Comparison of ENCODE assay signal across 12 mouse cellular contexts in the genomic region with DNA sequence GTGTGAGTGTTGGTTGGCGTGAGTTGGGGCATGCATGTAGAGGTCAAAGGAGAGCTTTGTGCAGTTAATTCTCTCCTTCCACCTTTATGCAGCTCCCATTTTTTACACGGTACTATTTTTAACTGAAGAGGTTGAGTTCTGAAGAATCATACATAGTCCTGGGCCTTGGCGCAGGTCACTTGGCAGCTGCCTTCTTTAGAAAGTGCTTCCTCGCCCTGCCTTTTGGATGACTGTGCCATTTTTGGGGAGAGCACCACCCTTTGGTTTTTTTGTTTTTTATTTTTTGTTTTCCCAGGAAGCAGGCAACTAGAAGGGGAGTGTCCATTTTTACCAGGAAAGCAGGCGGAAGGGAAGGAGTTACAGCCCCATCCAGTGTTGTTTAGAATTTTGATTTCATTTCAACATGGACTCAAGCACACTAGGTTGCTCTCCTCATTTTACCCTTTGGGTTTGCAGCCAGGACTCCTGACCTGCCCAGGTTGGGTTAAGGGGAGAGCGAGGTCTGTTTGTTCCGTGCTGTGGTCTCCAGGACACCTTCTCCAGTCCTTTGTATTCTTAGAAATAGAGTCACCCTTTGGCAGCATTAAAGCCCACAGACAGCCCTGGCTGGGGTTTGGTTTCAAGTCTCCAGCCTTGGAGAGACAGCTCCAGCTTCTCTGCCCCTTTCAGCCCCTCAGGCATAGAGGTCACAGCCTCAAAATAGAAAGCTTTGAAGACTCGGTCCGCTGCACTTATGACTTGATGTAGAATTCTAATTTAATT.
A peak's percentile ranks its signal among the peaks of the same experiment; 100 is the strongest.
DNase-seq lines count a peak whose midpoint lies in the region; ATAC-seq and TF ChIP-seq lines count a peak whose summit lies in the region.
"Had no signal": no experiment of that assay in that cellular context is flagged by ENCODE, and none has a peak within 500 bp of the region (broad histone marks: within the 10 kb centered on the region; RNA-seq: fewer than 3 reads in every experiment).

No protein-coding gene starts in this region.

- CTCF ChIA-PET in Patski (lab: Charles Lee): interaction anchor here (1.2 to 2.5 kb wide), 2 partner anchors 192 to 495 kb away, joined by 3 to 6 read pairs; no protein-coding TSS in a partner anchor

- intact Hi-C loops in gastrocnemius, postnatal 14 days (cut with DNase I; ENCODE audit: low total_unique reads): no loop called here

- H3K4me2 ChIP-seq in hindbrain, embryonic 11.5 days (replicated peaks; ENCODE audit: low read depth, low read length): no peak overlapping the region
- H3K4me2 ChIP-seq in heart, embryonic 15.5 days: 0 out of 2 replicates have a peak overlapping the region, but pooled peaks have one; percentile 9
- H3K4me2 ChIP-seq in hindbrain, embryonic 12.5 days (replicated peaks): no peak overlapping the region
- H3K4me2 ChIP-seq: embryonic facial prominence, embryonic 12.5 days; limb, embryonic 12.5 days; neural tube, embryonic 13.5 days had no signal

- TF ChIP-seq CTCF in Patski (IDR thresholded peaks at IDR 0.05): no peak

- 70% methylated on average over 9 of the region's 9 CpGs for WGBS in hindbrain, embryonic 10.5 days
- WGBS in hindbrain, embryonic 11.5 days: 78% methylated on average over 9 of the region's 9 CpGs
- 56% methylated on average over 9 of the region's 9 CpGs for WGBS in heart, embryonic 15.5 days
- WGBS in hindbrain, embryonic 12.5 days: 74% methylated on average over 9 of the region's 9 CpGs

- H3K36me3 ChIP-seq in hindbrain, embryonic 10.5 days: peaks cover 73% of the 10 kb centered on the region
- H3K36me3 ChIP-seq in hindbrain, embryonic 11.5 days (ENCODE audit: control insufficient read depth, insufficient read depth, low read length): no peaks in the 10 kb centered on the region
- H3K36me3 ChIP-seq in heart, embryonic 15.5 days: peaks cover 22% of the 10 kb centered on the region
- peaks cover 10% of the 10 kb centered on the region for H3K36me3 ChIP-seq in hindbrain, embryonic 12.5 days

- DNase-seq in hindbrain, embryonic 10.5 days (ENCODE audit: low spot score): no peak
- DNase-seq in hindbrain, embryonic 11.5 days (ENCODE audit: low spot score): no peak
- DNase-seq in Patski (ENCODE audit: low read depth, low spot score): peak; percentile 25
- DNase-seq in gastrocnemius, postnatal 14 days: peak; percentile 30
- no peak for DNase-seq in c-Kit-positive CD71-positive TER-119-positive erythroid progenitor cells, embryonic 14.5 days (ENCODE audit: low spot score)
- DNase-seq: adrenal gland, postnatal 10 days; cerebellum, adult 9-10 months had no signal

- no peak overlapping the region for H3K9ac ChIP-seq in hindbrain, embryonic 11.5 days (ENCODE audit: low read depth, low read length)
- 0 out of 2 replicates have a peak overlapping the region, but pooled peaks have one; percentile 4 for H3K9ac ChIP-seq in heart, embryonic 15.5 days
- H3K9ac ChIP-seq in hindbrain, embryonic 12.5 days: no peak overlapping the region
- H3K9ac ChIP-seq: embryonic facial prominence, embryonic 12.5 days; limb, embryonic 12.5 days; neural tube, embryonic 13.5 days had no signal

- no peaks in the 10 kb centered on the region for H3K9me3 ChIP-seq in hindbrain, embryonic 10.5 days
- H3K9me3 ChIP-seq in hindbrain, embryonic 11.5 days (ENCODE audit: control insufficient read depth, low read length): no peaks in the 10 kb centered on the region
- no peaks in the 10 kb centered on the region for H3K9me3 ChIP-seq in heart, embryonic 15.5 days (replicated peaks)
- H3K9me3 ChIP-seq in hindbrain, embryonic 12.5 days (replicated peaks): no peaks in the 10 kb centered on the region
- H3K9me3 ChIP-seq: embryonic facial prominence, embryonic 12.5 days; limb, embryonic 12.5 days; neural tube, embryonic 13.5 days had no signal

- POLR2A ChIA-PET in Patski (lab: Charles Lee): interaction anchor here (0.6 kb wide), 1 partner anchor 309 kb away, joined by 4 read pairs; no protein-coding TSS in a partner anchor

- peak overlapping the region; percentile 40 for H3K27ac ChIP-seq in hindbrain, embryonic 10.5 days
- no peak overlapping the region for H3K27ac ChIP-seq in hindbrain, embryonic 11.5 days (ENCODE audit: low read depth, low read length)
- peak overlapping the region; percentile 80 for H3K27ac ChIP-seq in heart, embryonic 15.5 days
- no peak overlapping the region for H3K27ac ChIP-seq in hindbrain, embryonic 12.5 days
- H3K27ac ChIP-seq: embryonic facial prominence, embryonic 12.5 days; limb, embryonic 12.5 days; neural tube, embryonic 13.5 days had no signal

- no peaks in the 10 kb centered on the region for H3K27me3 ChIP-seq in hindbrain, embryonic 10.5 days (ENCODE audit: insufficient read depth, poor library complexity, severe bottlenecking)
- no peaks in the 10 kb centered on the region for H3K27me3 ChIP-seq in hindbrain, embryonic 11.5 days (ENCODE audit: control insufficient read depth, insufficient read depth, low read length)
- H3K27me3 ChIP-seq in Patski: no peaks in the 10 kb centered on the region
- no peaks in the 10 kb centered on the region for H3K27me3 ChIP-seq in heart, embryonic 15.5 days
- H3K27me3 ChIP-seq in hindbrain, embryonic 12.5 days: no peaks in the 10 kb centered on the region; the same call in 1 of the 2 replicates
- H3K27me3 ChIP-seq: embryonic facial prominence, embryonic 12.5 days; neural tube, embryonic 13.5 days had no signal

- in situ Hi-C loops in Patski (cut with MboI; ENCODE audit: low pct_unique_long_range_greater_than_20kb): no loop called here

- peaks cover 54% of the 10 kb centered on the region for H3K4me1 ChIP-seq in hindbrain, embryonic 10.5 days (replicated peaks)
- H3K4me1 ChIP-seq in hindbrain, embryonic 11.5 days (replicated peaks; ENCODE audit: control insufficient read depth, insufficient read depth, low read length): no peaks in the 10 kb centered on the region
- peaks cover 46% of the 10 kb centered on the region for H3K4me1 ChIP-seq in heart, embryonic 15.5 days (replicated peaks)
- H3K4me1 ChIP-seq in hindbrain, embryonic 12.5 days: peaks cover 20% of the 10 kb centered on the region

- ATAC-seq in hindbrain, embryonic 11.5 days (ENCODE audit: low FRiP score): no peak
- no peak for ATAC-seq in Patski
- ATAC-seq in heart, embryonic 15.5 days (replicated peaks; ENCODE audit: insufficient number of reproducible peaks, insufficient read depth, low FRiP score, low read depth): no peak
- ATAC-seq in hindbrain, embryonic 12.5 days (ENCODE audit: low FRiP score): no peak

- no peak overlapping the region for H3K4me3 ChIP-seq in hindbrain, embryonic 10.5 days
- H3K4me3 ChIP-seq in hindbrain, embryonic 11.5 days (ENCODE audit: low read depth, low read length): no peak overlapping the region
- H3K4me3 ChIP-seq in heart, embryonic 15.5 days: no peak overlapping the region
- H3K4me3 ChIP-seq in hindbrain, embryonic 12.5 days: no peak overlapping the region
- H3K4me3 ChIP-seq: embryonic facial prominence, embryonic 12.5 days; limb, embryonic 12.5 days; neural tube, embryonic 13.5 days had no signal

Comparison
In these comparisons a context has a peak if more than half of its experiments do, and no peak if none do; other contexts are left out.
1. H3K27ac ChIP-seq: peak in hindbrain, embryonic 10.5 days (single experiment) and heart, embryonic 15.5 days (single experiment); none in hindbrain, embryonic 11.5 days (single experiment) and hindbrain, embryonic 12.5 days (single experiment).
2. DNase-seq: peak in Patski (single experiment) and gastrocnemius, postnatal 14 days (single experiment); none in hindbrain, embryonic 10.5 days (single experiment), hindbrain, embryonic 11.5 days (single experiment) and c-Kit-positive CD71-positive TER-119-positive erythroid progenitor cells, embryonic 14.5 days (single experiment).